Mouse (Mus musculus) urinary bladder, postnatal 4 days (tissue): ENCODE results near the gene Sumf2.
A peak's percentile ranks its signal among the peaks of the same experiment; 100 is the strongest.
"Not testable (repeated sequence)": the region's sequence is repeated elsewhere in the genome, so short reads cannot be mapped to it uniquely, and the experiment has no call there.

ENCODE experiments used
- DNase-seq, 2 experiments: peaks; one replicate each; pipeline ENCODE4 v3.0.0; 2021 to 2022; ENCODE audit warnings: low spot score in 2 of 2

Sumf2 gene

DNA sequence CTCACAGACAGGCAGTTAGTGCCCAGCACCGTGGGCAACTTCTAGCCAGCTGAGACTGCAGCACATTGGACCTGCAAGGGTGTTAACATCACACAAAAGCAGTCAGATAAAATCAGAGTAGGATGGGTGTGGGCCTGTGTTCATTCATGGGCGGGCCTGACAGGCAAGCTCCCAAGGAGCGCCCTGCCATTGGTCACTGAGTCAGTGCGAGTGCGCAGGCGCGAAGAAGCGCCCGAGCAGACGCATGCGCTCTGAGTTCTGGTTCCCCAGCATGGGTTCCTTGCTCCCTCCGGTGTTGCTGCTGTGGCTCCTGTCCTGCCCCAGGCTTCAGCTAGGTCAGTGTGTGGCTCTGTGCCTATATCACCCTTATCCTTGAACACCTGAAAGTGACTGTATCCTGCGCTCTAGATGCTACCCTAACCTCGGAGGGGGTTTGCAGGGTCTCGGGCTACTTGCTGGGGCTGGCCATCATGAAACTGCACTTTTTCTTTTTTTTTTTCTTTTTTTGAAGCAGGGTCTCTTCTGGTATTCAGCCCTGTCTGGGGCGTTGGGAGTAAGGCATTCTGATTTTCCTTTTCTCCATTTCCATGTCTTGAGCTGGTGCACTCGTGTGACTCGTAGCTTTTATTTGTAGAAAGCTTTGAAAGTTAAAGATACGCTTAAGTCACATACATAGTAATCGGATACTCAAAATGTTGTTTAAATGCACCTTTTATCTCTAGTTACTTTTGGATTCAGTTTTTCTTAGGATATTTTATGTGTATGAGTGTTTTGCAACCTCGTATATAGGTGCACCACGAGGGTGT, at the start of gene Sumf2:
Gene Sumf2, plus strand, starts transcription at position 235 of the 806 bp plus-strand sequence.
- peak; percentile 93 to 94 for DNase-seq

DNA sequence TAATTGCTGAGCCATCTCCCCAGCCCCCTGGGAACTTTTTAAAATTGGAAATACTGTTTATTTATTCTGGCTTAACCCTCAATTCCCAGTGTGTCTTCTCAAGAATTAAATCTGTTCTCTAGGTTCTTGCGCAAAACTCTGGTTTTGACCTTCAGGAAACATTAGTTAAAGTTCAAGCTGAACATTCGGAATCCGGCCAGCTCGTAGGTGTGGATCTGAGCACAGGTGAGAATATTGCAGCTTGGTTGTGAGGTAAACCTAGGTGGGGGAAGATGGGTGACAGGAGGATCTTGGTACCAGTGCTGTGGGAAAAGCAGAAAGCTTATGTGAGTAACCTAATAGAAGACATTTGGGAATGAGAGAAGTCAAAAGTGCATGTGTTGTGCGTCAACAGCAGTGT, 1.9 kb upstream of the Sumf2 start:
- no peak for DNase-seq

- no peak for DNase-seq
Measured at GRCm38 (mm10) chr5:129847558-129847820, 703 bp downstream of the Sumf2 start.

- DNase-seq = no peak
Measured at GRCm38 (mm10) chr5:129855163-129855562, 8.4 kb downstream of the Sumf2 start.

- no peak for DNase-seq
Measured at GRCm38 (mm10) chr5:129856414-129856813, 9.6 kb downstream of the Sumf2 start.

DNA sequence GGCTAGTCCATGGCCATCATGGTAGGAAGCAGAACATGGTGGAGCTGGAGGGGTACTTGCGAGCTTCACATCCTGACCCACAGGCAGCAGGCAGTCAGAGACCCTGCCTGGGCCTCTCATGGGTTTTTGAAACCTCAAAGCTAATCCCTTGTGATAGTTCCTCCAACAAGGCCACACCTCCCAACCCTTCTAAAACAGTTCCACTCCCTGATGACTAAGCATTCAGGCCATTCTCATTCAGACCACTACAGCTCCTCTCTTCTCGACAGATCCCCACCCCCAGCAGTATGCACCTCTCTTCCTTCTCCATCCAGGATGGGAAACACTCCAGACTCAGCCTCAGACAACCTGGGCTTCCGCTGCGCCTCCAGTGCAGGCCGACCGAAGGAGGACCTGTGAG, 15.5 kb downstream of the Sumf2 start:
- no peak for DNase-seq

DNA sequence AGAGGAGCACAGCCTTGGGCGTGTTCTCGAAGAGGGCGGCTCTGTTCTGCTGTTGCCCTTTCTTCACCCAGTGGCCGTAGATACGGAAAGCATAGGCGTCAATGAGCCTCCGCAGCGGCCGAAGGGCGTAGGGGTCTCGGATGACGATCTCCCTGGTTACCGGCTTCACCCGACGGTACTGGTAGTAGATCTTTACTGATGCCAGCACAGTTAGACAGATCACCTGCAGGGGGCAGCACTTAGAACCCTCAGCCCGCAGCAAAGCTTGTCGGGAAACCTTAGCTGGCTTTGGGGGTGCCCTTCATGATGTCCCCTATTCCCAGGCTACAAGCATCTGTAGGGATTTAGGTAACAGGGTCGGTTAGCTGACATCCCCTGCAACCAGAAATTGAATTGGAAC, 17.7 kb downstream of the Sumf2 start:
- DNase-seq = no peak

DNA sequence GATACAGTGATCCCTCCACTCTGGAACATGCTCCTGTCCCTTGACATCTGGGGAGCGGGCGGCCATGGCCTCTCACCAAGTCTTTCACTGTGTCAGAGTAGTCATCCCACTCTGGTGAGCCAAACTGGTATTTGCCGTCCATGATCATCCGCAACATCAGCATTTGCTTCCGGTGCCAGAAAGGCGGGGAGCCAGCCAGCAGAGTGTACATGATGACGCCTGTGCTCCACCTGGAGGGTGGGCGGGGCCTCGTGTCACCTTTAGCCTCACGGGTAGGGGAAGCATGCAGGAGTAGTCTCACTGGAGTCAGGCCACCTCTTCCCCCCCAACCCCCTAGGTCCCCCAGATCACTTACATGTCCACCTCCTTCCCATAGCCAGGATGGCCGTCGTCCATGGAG, 19.1 kb downstream of the Sumf2 start:
- no peak for DNase-seq

- DNase-seq = no peak
Measured at GRCm38 (mm10) chr5:129869238-129869995, 22.6 kb downstream of the Sumf2 start.

GRCm38 (mm10) chr5:129871238-129871637, 24.5 kb downstream of the Sumf2 start:
- DNase-seq = no peak

DNA sequence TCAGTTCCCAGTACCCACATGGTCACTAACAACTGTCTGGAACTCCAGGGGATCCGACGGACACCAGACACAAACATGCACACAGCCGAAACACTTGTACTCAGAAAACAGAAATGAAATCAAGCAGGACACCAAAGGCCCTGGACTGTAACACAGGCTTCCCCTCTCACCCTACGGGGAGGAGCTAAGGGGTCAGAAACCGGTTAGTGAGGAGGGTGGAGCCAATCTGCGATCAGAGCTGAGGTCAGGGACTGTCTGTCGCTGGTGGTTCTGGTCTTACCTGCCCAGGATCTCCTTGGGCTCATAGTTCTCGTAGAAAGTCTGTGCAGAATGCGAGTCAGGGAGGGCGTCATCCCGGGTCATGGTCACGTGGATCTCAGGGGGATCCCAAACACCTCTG, 27.2 kb downstream of the Sumf2 start:
- DNase-seq = no peak

- no peak for DNase-seq
Measured at GRCm38 (mm10) chr5:129875098-129875497, 28.3 kb downstream of the Sumf2 start.

DNA sequence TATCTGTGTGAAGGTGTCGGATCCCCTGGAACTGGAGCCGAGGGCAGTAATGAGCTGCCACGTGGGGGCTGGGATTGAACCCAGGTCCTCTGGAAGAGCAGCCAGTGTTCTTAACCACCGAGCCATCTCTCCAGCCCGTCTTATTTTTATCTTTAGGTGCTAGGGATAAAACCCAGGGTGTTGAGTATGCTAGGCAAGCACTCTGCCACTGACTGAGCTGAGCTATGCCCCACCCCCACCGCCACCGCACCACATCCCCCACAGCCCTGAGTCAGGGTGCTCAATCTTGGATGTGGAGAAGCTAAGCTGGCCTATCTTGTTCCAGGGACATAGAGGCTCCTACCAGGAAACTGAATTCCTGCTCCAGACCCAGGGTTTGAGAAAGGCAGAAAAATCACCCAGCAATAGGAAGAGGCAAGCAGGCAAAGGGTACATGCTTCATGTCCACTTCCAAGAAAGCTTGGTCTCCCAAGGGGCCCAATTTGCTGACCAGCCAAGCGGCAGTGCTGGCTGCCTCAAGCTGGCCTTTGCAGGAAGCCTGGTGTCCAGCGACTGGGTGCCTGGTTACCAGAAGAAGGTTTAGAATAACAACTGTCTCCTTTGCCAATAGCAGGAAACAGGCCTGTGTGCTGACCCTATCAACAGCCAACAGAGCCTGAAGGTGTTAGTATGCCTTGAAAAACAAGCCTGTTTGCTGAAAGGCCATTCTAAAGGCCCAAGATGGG, 31.1 kb downstream of the Sumf2 start:
- DNase-seq = no peak

- DNase-seq = peak in 1 of 2 experiments; percentile 52
Measured at GRCm38 (mm10) chr5:129878946-129879345, 32.2 kb downstream of the Sumf2 start.

GRCm38 (mm10) chr5:129879888-129880287, 33.1 kb downstream of the Sumf2 start:
- DNase-seq = no peak

GRCm38 (mm10) chr5:129886271-129886670, 39.5 kb downstream of the Sumf2 start:
- DNase-seq = no peak

DNA sequence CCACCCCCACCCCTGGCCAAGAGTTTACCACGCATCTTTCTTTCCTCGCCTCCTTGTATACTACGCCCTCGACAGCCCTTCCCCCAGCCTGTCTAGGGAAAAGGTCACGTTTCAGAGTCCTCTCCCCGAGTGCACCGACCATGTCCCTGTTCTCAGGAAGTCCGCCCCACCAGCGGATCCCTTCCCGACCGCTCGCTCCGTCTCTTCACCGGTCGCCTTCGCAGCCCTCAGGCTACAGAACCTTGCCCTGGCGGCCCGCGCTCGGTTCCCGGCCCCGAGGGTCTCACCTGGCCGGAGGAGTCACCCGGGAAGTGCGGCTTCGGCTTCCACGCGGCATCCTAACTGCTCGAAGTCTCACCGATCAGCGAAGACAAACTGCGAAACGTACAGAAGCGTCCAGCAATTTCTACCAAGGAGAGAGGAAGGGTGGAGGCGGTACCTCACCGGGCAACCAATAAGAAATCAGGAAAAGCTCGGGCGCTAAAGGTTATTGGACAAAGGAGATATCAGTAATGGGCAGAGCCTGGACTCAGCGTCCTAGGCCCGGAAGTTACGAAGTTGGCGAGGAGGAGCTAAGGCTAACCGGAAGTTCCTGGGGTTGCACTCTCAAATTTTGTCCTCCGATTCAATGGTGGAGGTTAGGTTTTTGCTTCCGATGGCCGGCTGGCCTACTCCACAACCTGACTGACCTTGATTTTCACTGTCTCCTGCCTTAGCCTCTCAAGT, 40.3 kb downstream of the Sumf2 start, which contains the start of gene Chchd2:
Gene Chchd2, minus strand, starts transcription at position 560 of the 726 bp plus-strand sequence.
- peak; percentile 89 to 91 for DNase-seq

DNA sequence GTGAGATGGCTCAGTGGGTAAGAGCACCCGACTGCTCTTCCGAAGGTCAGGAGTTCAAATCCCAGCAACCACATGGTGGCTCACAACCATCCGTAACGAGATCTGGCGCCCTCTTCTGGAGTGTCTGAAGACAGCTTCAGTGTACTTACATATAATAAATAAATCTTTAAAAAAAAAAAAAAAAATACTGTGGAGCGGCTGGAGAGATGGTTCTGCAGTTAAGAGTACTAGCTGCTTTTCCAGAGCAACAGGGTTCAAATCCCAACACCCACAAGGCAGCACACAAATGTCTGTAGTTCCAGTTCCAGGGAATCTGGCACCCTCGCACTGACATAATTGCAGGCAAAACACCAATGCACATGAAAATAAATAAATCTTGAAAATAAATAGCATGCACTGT, 43.6 kb downstream of the Sumf2 start:
- DNase-seq = not testable (repeated sequence)

DNA sequence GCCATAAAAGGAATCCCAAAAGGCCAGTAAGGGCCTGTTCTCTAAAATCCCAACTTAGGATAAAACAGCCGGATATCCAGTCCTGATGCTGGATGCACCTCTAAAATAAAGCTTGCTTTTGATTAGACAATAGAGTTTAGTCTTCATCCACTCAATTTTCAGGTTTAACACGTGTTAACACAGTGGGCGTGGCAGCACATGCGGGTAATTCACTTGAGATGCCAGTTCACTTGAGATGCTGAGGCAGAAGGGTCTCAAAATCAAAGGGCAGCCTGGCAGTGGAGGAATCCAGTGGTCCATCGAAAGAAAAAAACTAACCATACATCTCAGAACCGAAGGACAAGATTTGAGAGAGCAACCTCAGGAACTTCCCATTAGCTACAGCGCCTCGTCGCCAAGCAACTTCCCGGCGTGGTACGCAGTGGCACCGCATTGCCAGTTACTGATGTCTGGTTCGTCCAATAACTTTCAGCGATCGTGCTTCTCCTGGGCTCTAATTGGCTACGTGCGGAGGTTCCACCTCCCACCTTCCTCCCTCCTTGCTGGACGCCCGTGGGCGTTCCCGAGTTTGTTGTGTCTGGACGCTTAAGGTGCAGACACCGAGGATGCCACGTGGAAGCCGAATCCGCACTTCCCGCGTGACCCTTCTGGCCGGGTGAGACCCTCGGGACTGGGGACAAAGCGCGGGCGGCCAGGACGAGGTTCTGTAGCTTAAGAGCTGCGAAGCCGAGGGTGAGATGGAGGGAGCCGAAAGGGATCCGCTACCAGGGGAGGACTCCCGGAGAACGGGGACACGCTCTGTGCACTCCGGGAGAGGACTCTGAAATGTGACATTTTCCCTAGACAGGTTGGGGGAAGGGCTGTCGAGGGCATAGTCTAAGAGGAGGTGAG, 48.7 kb downstream of the Sumf2 start, which contains the start of gene Zbed5:
Gene Zbed5, plus strand, starts transcription at position 526 of the 891 bp plus-strand sequence.
- DNase-seq = peak; percentile 81 to 87

DNA sequence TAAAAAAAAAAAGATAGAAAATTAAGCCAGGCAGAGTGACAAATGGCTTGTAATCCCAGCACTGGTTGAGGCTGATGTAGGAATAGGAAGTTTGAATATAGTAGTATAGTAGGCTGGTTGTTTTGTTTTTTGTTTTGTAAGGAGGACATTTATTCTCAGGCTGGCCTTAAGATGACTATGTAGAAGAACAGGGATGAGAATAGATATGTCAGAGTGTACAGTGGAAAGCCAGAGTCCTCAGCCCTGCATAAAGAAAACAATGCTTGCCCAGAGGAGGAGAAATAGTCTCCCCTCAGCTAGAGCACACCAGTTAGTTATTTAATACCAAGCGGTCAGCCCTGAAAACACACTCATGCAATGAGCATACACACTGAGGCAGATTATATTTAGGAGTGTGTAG, 51.7 kb downstream of the Sumf2 start, which contains the start of gene Phkg1:
Gene Phkg1, minus strand, starts transcription at position 101 of the 400 bp plus-strand sequence.
- DNase-seq = no peak

DNA sequence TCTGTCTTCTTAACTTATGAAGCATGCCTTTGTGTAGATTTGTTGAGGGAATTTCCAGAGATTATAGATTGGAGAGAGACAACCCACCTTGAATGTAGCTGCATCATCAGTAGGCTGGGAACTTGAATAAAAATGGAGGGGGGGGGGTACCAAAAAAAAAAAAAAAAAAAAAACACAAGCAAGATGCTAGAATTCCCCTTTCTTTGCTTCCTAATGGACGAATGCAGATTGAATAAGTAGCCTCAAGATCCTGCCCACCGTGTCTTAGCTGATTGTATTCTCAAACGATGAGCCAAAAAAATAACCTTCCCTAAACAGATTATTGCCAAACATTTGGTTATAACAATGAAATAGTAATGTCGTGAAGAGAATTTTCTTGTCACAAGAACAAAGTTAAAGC, 61.0 kb downstream of the Sumf2 start:
- no peak for DNase-seq
